Mouse (Mus musculus): ENCODE data around the gene Nckap1.

Gene Nckap1

DNA sequence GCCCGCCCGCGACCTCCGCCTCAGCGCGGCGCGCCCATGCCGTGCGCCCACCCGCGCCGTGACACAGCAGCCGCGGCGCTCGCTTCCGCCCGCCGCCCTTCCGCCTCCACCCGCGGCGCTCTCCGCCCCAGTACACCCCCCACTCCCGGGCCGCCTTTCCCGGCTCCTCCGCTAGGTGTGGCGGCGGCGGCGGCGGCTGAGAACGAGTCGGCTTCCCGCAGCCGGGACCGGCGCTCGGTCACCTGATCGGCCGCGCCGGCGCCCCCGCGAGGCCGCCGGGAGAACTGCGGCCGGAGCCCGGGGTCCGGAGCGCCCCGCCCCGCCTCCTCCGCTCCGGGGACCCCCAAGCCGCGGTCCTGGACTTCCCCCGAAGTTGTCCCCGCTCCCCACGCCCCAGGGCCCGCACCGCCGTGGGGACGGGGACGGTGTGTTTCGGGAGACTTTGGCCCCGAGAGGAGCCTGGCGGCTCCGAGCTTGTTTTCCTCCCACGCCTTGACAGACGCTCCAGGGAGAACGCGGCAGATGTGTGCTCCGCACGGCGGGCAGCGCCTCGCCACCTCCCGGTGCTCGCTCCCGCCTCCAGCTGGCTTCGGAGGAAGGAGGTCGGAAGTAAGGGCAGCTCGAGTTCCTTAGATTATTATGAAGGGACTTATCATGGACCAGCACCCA lies at the start of gene Nckap1:
Gene Nckap1, minus strand, starts transcription at position 338 of the 669 bp plus-strand sequence.
- peak; percentile 92 for DNase-seq (ENCODE audit: low read depth, low spot score)

DNA sequence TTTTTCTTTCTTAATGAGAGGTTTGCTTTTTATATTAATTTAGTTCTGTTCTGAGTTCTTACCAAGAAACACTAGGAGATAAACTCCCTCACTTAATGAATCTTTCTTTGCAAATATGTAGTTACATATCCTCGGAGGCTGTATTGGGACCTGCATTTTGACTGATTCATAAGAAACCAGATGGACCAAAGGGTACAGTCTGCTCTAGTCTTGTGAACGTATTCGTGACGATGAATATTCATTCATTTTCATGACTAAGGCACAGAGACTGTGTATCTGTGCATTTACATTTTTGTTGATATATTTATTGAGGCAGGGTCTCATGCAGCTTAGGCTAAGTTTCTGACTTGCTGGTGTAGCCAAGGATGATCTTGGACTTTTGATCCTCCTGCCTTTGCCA lies 43.3 kb upstream of the Nckap1 start:
- DNase-seq (ENCODE audit: low read depth, low spot score) = peak; percentile 42

DNA sequence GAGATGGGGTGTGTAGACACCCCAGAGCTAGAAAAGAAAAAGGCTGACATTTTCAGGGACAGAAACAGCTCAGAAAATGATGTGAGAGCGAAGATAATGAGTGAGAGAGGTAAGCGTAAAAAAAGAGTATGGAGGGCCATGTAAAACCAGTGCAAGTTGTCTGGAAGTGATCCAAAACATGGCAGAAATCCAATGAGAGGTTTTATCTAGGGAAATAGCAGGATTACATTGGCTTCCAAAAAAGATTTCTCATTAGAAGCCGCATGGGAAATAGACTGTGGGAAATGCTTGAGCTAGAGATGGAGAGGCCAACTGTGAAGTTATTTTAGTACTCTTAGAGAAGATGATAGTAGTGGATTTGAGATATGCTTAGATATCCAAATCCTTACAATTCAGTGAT lies 40.7 kb upstream of the Nckap1 start:
- peak; percentile 52 for DNase-seq (ENCODE audit: low read depth, low spot score)

DNA sequence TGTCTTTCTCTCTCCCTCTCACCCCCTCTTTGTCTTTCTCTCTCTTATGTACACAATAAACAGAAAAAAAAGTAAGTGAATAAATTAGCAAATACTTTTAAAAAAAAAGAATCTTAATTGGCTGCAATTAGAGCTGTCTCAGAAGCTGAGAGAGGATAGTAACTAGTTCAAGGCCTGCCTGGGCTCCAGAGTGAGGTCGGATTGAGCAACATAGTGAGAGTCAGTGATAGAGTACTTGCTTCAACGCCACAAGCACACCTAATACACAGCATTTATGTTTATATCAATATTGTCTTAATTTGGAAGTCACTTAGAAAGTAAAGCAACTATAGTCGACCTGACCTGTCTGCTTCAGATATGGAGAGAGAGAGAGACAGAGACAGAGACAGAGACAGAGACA lies 37.8 kb upstream of the Nckap1 start:
- DNase-seq (ENCODE audit: low read depth, low spot score) = no peak

DNA sequence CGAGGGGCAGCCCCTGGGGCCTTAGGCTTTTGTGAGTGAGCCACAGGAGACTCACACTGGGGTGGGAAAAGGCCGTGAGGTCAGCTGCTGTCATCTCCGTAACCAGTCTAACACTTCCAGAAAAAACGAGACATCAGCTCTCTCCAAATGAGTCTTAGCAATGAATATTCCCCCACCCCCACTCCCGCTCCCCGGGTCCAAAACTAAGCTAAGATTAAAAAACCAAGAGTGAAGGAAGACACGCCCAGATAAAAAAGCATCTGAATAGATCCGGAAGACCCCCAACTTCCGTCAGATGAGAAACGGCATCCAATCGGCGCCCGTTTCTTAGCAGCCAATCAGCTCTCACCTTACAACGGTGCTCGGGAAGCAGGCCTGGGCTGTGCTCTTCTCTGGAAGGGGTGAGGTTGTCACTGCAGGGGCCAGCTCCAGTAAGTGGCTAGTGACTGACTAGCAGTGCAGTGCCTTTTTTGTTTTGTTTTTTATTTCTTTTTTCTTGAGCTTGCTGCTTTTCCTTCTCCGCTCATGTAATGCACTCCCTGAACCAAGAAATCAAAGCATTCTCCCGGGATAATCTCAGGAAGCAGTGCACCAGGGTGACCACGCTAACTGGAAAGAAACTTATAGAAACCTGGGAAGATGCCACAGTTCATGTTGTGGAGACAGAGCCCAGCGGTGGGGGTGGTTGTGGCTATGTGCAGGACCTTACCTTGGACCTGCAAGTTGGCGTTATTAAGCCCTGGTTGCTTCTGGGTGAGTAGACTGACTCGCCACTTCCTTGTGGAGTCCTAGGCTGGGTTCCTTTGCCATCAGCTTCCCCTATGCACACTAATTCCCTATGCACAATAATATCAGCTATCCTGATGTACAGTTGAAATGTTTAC lies 35.9 kb upstream of the Nckap1 start, which contains the start of the genes Dusp19 and Nup35:
Gene Dusp19, plus strand, starts transcription at position 192 of the 884 bp plus-strand sequence.
Gene Nup35, plus strand, starts transcription at position 383 of the 884 bp plus-strand sequence.
- peak; percentile 98 for DNase-seq (ENCODE audit: low read depth, low spot score)

DNA sequence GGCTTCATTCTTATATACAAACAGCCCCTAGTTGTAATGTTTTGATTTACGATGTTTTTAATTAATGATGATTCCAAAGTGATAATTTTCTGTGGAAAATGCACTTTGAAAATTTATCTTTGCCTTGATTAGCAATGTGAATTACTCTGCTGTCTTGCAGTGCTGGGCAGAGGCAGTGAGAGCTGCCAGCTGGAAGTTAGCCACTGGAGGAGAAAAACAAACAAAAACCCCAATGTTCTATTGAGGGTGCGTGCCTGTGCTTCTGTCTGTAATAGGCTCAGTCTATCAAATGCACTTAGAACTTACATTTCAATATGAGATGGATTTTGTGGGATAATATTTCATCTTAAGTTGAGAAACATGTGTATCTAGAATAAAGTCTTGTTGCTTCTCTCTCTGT lies 31.6 kb upstream of the Nckap1 start:
- DNase-seq (ENCODE audit: low read depth, low spot score) = peak; percentile 90

DNA sequence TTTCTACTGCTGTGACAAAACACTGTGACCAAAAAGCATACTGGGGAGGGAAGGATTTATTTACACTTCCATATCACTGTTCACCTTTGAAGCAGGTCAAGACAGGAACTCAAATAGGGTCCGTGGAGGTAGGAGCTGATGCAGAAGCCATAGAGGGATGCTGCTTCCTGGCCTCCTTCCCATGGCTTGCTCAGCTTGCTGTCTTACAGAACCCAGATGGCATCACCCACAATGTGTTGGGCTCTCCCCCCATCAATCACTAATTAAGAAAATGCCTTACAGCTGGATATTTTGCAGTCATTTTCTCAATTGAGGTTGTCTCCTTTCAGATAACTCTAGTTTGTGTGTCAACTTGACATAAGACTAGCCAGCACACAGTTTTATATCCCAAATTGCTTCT lies 31.1 kb upstream of the Nckap1 start:
- DNase-seq (ENCODE audit: low read depth, low spot score) = peak; percentile 34

DNA sequence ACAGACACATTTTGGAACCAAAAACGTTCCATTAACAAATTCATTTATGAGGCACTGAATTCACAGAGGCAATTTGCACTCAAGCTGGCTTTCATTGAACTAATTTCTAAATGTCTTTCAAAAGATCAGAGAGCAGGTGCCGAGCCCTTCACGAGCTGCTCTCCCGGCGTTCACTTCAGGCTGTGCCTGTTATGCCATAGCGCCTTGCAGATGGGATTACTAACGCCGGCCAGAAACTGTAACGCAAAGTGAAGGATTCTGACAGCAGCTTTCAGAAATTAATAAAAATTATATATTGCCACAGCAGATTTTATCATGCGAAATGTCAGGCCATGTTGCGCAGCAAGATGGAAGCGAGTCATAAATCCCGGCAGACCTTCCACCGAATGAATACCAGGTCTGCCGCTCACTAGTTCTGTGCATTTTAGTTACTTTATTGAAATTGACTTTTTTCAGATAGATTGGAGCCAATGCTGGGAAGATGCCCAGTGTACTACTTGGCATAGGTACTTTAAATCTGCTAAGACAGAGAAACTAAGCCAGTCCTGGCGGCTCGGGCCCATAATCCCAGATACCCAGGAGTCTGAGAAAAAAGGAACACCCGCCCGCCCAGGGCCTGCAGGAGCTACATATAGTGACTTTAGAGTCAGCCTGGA lies 22.7 kb upstream of the Nckap1 start:
- peak; percentile 44 for DNase-seq (ENCODE audit: low read depth, low spot score)

DNA sequence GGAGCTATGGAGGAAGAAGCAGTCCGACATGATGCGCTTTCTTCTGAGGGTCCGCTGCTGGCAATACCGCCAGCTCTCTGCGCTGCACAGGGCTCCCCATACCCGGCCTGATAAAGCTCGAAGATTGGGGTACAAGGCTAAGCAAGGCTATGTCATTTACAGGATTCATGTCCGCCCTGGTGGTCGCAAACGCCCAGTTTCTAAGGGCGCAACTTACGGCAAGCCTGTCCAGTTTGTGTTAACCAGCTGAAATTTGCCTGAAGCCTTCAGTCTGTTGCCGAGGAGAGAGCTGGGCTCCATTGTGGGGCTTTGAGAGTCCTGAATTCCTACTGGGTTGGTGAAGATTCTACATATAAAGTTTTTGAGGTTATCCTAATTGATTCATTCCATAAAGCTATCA lies 21.6 kb upstream of the Nckap1 start:
- DNase-seq (ENCODE audit: low read depth, low spot score) = no peak

DNA sequence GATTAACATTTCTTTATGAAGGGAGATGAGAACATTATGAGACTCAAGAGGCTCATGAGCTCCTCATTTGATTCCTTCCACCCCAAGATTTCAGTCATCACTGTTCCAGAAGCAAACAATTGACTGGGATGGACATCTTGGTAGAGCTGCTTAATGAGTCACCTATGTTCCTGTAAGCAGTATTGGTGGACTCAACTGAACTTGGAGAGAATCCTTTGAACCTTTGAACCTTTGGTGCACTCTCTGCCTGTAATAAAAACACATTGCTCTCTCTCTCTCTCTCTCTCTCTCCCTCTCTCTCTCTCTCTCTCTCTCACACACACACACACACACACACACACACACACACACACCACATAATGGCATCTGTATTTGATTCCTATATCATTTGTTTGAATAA lies 19.4 kb upstream of the Nckap1 start:
- DNase-seq (ENCODE audit: low read depth, low spot score) = no peak

DNA sequence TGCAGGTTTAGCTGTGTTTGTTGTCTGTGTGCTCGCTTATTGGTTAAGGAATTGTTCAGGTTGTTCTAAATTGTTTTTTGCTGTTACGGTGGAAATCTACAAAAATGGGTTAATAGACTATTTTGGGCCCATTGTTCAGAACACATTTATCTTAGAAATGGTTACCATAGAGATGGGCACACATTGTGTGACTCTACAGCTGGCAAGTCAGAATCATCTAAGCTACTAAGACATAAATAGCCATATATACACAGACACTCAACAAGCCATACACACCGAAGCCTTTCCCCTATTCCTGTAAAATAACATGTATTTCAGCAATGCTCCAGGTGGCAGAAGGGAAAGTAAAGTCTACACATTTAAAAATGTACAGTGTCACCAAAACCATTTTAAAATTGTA lies 18.7 kb upstream of the Nckap1 start:
- DNase-seq (ENCODE audit: low read depth, low spot score) = peak; percentile 68

DNA sequence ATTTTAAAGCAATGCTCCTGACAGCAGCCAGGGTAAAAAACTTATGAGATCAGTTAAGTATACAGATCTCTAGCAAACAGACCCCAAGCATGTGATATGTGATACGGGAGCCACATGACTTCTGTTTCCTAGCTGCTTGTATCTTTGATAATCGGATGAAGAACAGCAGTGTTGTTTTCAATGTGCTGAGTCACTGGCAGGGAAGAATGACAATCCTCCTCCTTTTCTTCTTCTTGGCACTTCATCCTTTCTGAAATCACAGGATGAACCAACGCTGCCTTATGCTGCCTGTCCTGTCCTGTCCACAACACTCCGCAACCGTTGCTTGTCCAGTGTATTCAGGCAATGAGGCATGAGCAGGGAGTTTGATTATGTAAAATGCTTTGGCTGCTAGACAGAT lies 15.8 kb upstream of the Nckap1 start:
- DNase-seq (ENCODE audit: low read depth, low spot score) = peak; percentile 76

DNA sequence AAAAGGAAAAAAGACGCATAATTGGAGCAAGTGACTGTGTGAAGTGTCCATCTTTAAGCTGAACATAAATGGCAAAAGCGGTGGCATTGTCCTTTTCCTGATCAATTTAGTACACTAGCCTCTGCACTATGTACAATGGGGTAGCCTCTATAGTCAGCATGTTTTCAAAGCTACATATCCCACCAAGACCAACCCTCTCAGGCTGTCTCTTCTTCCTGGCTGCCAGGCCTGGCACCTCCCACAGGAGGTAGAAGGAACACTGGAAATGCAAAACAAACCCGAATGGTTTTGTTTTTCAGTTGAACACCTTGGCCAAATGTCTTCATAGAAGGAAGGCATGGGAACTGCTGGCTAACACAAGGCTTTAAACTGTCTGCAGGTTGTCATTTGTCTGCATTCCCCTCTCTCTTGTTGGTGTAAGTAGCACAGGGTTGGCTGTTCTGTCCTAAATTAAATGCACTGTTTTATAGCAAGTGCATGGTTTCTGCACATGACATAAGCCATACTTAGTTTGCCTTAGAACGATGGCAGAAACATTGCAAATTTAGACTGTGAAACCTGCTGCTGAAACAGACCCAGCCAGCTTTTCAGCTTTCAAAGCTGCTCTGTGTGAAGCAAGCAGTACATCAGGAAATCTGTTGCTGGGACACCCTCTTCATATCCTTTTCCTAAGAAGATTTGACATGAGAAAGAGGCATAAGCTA lies 13.2 kb upstream of the Nckap1 start:
- DNase-seq (ENCODE audit: low read depth, low spot score) = peak; percentile 84

DNA sequence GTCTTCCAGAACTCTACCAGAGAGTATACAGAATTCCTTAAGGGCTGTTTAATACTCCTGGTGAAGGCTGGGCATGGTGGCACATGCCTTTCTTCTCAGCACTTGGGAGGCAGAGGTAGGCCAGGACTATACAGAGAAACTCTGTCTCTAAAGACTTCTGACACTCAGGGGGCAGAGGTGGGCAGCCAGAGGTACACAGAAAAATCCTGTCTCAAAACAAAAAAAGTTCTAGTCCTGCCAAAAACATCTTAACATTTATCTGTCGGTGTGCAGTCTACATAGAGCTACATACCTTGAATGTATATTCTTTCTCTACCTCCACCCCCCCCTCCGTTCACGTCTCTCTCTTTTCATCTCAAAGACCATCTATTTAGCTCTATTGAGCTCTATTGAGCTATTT lies 1.2 kb upstream of the Nckap1 start:
- DNase-seq (ENCODE audit: low read depth, low spot score) = no peak

DNA sequence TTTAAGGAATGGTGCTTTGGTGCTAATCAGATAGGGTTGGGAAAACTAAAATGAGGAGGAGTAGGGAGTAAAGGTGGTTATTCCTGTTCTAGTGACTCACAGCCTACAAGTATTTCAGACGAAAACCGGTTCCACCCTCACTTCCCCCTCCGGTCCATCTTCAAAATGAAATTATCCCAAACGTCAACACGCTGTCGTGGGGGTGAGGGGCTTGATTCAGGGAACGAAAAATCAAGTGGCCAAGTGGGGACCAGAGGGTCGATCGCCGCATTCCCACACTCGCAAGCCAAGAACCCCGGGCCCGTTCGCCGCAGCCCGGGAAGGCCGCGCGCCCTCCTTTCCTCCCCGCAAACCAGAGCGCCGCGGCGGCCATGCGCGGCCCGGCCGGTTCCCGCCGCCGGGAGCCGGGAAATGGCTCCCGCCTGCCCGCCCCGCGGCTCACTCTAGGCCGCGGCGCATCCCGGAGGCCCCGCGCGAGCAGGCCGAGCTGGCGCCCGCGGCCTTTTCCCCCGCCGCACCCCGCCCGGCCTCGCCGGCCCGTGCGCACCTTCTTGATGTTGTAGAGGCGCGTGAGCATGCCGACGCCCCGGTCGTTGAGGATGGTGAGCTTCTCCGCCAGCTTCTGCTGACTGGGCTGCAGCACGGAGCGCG lies 744 bp downstream of the Nckap1 start:
- peak; percentile 70 for DNase-seq (ENCODE audit: low read depth, low spot score)

DNA sequence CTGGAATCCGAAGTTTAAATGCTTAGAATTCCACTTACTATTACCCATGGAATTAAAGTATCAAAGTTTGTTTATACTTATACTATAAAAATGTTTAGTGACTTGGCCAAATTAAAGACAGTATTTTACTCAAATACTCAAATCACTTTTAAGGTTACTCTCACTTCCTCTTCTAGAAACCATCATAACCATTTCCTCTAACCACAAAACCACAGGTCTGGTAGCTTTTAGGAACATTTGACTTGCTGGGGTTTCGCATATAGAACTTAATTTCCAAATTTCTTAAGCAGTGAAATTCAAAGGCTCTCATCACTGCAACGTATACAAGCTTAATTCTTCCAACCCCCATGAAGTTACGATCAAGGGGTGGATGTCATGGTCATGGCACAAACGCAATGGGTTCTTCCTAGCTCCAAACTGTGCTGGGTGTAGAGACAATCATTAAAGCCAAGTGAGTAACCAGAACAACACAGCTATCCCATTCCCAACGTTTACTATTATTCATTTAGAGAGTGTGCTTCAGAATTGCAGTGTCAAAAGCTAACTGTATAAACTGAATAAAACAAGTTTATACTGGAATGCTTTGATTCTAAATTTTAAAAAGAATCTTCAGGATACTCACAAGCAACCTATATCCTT lies 1.8 kb downstream of the Nckap1 start:
- no peak for DNase-seq (ENCODE audit: low read depth, low spot score)

DNA sequence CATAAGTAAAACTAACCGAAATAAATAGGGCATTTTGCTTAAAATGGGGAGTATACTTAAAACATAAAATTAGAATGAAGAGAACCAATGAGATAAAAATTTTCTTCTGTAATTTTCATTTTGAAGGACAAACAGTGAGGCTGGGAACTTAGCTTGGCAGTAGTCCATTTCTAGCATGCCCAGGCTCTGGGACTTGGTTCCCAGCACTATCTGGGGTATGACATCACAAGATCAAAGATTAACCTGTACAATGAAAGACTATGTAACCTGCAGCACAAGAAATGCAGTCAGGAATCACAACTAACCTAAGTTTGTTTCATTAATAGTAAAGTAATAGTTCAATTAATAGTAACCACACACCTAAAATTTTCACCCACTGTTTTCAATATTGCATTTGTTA lies 3.9 kb downstream of the Nckap1 start:
- no peak for DNase-seq (ENCODE audit: low read depth, low spot score)

DNA sequence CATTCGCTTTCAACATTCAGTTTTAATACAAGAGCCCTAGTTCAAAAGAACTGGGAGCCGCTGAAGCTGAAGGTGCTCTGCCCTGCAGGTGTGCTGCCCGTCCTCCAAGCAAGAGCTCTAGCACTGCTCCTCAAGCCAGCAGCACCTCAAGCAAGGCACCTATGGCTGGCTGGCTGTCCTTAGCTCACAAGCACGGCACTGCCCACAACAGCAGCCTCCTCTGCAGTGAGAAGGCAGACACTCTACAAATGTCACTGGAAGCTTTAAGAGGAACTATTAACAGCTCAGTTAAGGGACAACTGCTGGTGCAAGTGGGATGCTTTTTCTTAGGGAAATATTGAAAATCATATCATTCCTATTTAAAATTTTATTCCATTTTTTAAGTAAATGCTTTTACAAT lies 10.5 kb downstream of the Nckap1 start:
- DNase-seq (ENCODE audit: low read depth, low spot score) = peak; percentile 60

DNA sequence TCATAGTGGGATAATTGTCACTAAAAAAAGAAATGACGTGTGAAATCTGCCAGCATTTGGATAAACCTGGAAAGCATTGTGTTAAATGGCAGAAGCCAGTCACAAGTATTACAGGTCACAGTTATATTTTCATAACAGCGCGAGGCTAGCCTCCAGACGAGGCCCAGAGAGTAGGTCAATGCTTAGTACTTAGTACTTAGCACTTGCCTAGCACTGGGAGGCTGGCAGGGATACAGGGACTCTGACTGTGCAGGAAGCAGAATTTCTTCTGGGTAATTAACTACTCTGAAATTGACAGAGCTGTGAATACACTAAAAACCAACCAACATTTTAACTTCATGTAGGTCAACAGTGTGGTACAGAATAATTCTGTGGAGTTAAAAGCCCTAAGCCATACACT lies 13.8 kb downstream of the Nckap1 start:
- DNase-seq (ENCODE audit: low read depth, low spot score) = peak; percentile 69

DNA sequence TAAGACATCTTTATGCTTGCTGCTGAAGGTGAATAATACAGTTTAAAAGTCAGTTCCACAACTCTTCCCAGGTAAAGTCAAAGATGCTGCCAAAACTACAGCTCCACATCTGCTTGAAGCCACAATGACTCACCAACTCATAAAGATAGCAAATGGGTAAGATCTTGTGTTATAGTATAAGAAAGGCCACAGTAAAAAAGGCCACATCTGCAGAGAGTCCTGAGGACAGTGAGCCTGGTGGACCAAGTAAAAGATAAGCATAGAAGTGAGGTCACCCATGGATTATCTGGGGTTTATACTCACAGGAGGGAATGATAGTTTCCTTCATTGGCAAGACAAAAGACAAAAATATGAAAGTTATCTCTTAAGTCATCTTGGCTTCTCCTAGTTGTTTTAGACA lies 18.9 kb downstream of the Nckap1 start:
- DNase-seq (ENCODE audit: low read depth, low spot score) = no peak

DNA sequence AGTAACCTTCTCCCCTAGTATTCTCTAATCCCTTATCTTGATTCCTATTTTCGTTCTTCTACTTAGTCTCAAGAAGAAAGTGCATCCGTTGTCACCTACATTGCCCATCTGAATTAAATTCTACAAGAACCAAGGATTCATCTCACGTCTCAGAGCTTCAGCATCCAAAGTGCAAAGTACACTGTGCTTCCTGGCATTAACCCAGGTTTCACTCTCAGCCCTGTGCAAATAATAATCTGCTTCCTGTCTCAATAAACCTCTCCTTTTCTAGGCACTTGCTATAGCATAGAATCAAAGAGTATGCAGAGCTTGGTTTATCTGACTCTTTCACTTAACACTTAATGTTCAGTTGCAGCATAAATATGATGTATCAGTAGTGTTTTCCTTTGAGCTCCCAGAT lies 19.7 kb downstream of the Nckap1 start:
- no peak for DNase-seq (ENCODE audit: low read depth, low spot score)
